Mouse (Mus musculus): ENCODE results near the gene Hmg20a. TPM values are rescaled to one million over a fixed set of nuclear protein-coding genes. Genes with fewer than 3 reads are reported as not detected.

The Hmg20a gene
- 66.9 and 70.3 TPM in 2 replicates for polyA plus RNA-seq (2016; fragmentation: Nextera tagmentation; extraction: Ambion mirVana)

DNA sequence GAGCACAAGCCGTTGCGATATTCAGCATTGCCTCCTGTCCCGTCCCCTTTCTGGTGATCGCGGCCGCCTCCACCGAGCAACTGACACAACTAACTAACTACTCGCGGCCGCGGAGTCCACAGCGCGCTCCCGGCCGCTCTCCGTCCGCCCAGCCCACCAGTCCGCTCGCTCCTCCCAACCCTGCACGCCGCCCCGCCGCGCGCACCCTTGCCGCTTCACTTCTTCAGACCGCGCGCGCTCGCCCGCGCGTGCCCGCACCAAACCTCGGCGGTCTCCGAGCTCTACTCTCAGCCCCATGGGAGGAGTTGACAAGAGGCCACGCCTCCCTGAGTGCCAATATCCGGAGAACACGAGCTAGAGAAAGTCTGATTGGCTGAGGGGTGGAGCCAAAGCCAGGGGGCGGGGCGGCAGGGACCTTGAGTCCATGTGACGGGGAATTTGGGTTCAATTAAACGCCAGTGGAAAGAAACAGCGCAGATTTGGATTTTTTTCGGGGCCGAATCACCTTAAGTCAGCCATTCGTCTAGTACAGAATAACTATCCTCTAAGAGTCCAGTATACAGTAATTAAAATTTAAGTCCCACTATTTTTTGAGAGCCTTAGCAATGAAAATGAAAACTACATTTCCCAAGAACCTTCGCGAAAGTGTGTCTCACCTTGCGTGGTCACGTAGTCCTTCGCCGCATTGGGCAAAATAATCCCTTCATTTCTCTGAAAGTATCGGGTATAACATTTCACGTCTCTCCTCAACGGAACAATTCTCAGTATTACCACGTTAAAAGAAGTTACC, at the start of gene Hmg20a, which contains the start of gene Peak1:
Gene Hmg20a (plus strand): TSS at position 662 of the 790 bp plus-strand sequence.
Gene Peak1 (minus strand): TSS at position 120 of the 790 bp plus-strand sequence.
- Histone ChIP-seq H3K36me3 (no peaks in the 10 kb centered on the region), H3K9me3 (no peaks in the 10 kb centered on the region), H3K4me3 (peak within 1 kb of the TSS; percentile 81), H3K4me1 (replicated peaks) (peaks cover 46% of the 10 kb centered on the region), H3K27ac (peak within 1 kb of the TSS; percentile 94), H3K27me3 (ENCODE audit: insufficient read depth, poor library complexity, severe bottlenecking) (no peaks in the 10 kb centered on the region)
- WGBS, result under 1% methylated on average over 59 of the region's 59 CpGs
- DNase-seq (ENCODE audit: low spot score), result peak; percentile 100

DNA sequence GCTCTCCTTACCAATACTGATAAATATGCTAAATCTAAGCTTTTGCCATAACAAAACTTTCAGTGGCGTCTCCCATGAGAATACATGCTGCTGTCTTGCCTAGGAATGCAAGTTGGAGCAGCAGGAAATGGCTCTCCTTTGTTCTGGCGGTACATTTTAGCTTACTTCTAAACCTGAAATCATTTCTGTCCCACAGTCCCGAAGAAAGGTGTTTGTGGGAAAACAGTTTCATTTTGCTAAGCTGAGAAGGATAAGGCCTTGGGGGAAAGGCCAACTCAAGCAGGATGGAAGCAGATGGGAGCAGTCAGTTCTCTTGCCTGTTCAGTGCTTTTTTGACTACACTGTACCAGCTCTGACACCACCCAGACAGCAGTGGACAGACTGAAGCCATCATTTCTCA, 49.6 kb upstream of the Hmg20a start:
- DNase-seq (ENCODE audit: low spot score), result no peak
- WGBS, result 60% methylated on average over 3 of the region's 3 CpGs
- Histone ChIP-seq H3K4me3 (no peak overlapping the region), H3K9me3 (no peaks in the 10 kb centered on the region), H3K4me1 (replicated peaks) (no peaks in the 10 kb centered on the region), H3K27me3 (ENCODE audit: insufficient read depth, poor library complexity, severe bottlenecking) (no peaks in the 10 kb centered on the region), H3K36me3 (no peaks in the 10 kb centered on the region), H3K27ac (no peak overlapping the region; the same call in 1 of the 2 replicates)

DNA sequence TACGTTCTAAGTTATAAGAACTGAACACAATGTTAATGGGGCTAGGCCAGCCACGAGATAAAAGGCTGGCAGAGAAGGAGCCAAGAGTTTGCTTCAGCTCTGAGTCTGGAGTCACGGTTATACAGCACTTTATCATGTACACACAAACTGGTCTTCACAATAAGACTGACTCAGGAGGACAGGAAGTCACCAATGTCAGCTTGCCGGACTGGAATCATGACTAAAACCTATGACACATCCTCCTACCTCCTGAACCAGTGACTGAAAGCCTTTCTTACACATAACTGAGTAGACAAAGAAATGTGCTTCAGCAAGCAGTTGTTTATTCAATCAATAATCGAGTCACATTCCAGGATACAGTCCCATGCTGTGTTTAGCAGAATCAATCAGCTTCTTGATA, 47.7 kb upstream of the Hmg20a start:
- Histone ChIP-seq H3K36me3 (no peaks in the 10 kb centered on the region), H3K27ac (no peak overlapping the region), H3K9me3 (no peaks in the 10 kb centered on the region), H3K27me3 (ENCODE audit: insufficient read depth, poor library complexity, severe bottlenecking) (no peaks in the 10 kb centered on the region), H3K4me3 (no peak overlapping the region), H3K4me1 (replicated peaks) (no peaks in the 10 kb centered on the region)
- no peak for DNase-seq (ENCODE audit: low spot score)
- WGBS, result 69% methylated on average over 5 of the region's 5 CpGs

DNA sequence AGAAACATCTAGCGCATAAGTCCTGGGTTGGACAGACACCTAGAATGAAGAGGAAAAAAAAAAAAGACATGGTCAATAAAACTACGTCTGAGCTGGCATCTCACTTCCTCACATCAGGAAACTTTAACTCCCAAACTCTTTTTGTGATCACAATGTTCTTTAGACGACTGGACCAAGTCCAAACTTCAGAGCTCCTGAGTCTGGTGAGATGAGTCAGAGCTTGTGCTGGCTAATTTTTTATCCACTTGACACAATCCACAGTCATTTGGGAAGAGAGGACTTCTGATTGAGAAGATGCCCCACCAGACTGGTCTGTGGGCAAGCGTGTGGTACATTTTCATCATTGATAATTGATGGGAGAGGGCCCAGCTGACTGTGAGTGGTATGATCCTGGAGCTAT, 44.0 kb upstream of the Hmg20a start:
- Histone ChIP-seq H3K4me3 (no peak overlapping the region), H3K27me3 (ENCODE audit: insufficient read depth, poor library complexity, severe bottlenecking) (no peaks in the 10 kb centered on the region), H3K27ac (no peak overlapping the region), H3K9me3 (no peaks in the 10 kb centered on the region), H3K36me3 (no peaks in the 10 kb centered on the region), H3K4me1 (replicated peaks) (no peaks in the 10 kb centered on the region)
- no peak for DNase-seq (ENCODE audit: low spot score)
- WGBS, result 80% methylated on average over 4 of the region's 4 CpGs

GRCm38 (mm10) chr9:56382786-56383185, 35.6 kb upstream of the Hmg20a start:
- DNase-seq (ENCODE audit: low spot score), result no peak
- 89% methylated on average over 1 of the region's 1 CpGs for whole genome bisulfite sequencing
- Histone ChIP-seq H3K9me3 (no peaks in the 10 kb centered on the region), H3K27ac (no peak overlapping the region), H3K27me3 (ENCODE audit: insufficient read depth, poor library complexity, severe bottlenecking) (no peaks in the 10 kb centered on the region), H3K4me1 (replicated peaks) (no peaks in the 10 kb centered on the region), H3K36me3 (no peaks in the 10 kb centered on the region), H3K4me3 (no peak overlapping the region)

GRCm38 (mm10) chr9:56392857-56393256, 25.6 kb upstream of the Hmg20a start:
- no peaks in the 10 kb centered on the region for H3K27me3 ChIP-seq (ENCODE audit: insufficient read depth, poor library complexity, severe bottlenecking)
- no peaks in the 10 kb centered on the region for H3K36me3 ChIP-seq
- WGBS, result 82% methylated on average over 3 of the region's 3 CpGs
- H3K9me3 ChIP-seq, result no peaks in the 10 kb centered on the region
- no peak overlapping the region for H3K27ac ChIP-seq
- H3K4me3 ChIP-seq, result no peak overlapping the region
- no peaks in the 10 kb centered on the region for H3K4me1 ChIP-seq (replicated peaks)
- DNase-seq (ENCODE audit: low spot score), result no peak

DNA sequence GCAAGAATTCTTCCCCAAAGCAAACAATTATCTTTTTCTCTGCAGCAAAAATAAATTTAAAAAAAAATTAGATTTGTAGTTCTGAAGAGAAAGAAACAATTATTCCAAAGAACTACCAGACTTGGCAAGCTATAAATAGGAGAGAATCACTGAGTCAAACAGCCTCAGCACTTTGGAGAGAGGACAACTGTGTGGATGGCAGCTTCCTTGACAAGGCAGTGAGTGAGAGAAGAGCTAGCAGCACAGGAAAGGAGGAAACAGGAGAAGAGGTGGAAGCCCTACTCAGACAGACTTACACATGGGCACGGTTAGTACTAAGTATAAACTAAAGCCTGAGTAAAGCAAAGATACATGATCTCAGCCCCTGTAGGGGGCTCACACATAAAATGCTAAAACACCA, 22.1 kb upstream of the Hmg20a start:
- no peaks in the 10 kb centered on the region for H3K9me3 ChIP-seq
- no peak for DNase-seq (ENCODE audit: low spot score)
- 56% methylated on average over 1 of the region's 1 CpGs for WGBS
- no peaks in the 10 kb centered on the region for H3K36me3 ChIP-seq
- no peaks in the 10 kb centered on the region for H3K27me3 ChIP-seq (ENCODE audit: insufficient read depth, poor library complexity, severe bottlenecking)
- H3K4me3 ChIP-seq, result no peak overlapping the region
- H3K27ac ChIP-seq, result no peak overlapping the region
- H3K4me1 ChIP-seq (replicated peaks), result no peaks in the 10 kb centered on the region

- Histone ChIP-seq H3K27ac (no peak overlapping the region), H3K9me3 (no peaks in the 10 kb centered on the region), H3K36me3 (no peaks in the 10 kb centered on the region), H3K4me3 (no peak overlapping the region), H3K27me3 (ENCODE audit: insufficient read depth, poor library complexity, severe bottlenecking) (no peaks in the 10 kb centered on the region), H3K4me1 (replicated peaks) (no peaks in the 10 kb centered on the region)
- WGBS, result 86% methylated on average over 4 of the region's 4 CpGs
- no peak for DNase-seq (ENCODE audit: low spot score)
Measured at GRCm38 (mm10) chr9:56404619-56405018, 13.8 kb upstream of the Hmg20a start.

- Histone ChIP-seq H3K9me3 (no peaks in the 10 kb centered on the region), H3K4me1 (replicated peaks) (no peaks in the 10 kb centered on the region), H3K36me3 (no peaks in the 10 kb centered on the region), H3K4me3 (no peak overlapping the region), H3K27ac (no peak overlapping the region), H3K27me3 (ENCODE audit: insufficient read depth, poor library complexity, severe bottlenecking) (no peaks in the 10 kb centered on the region)
- no peak for DNase-seq (ENCODE audit: low spot score)
- WGBS, result 94% methylated on average over 2 of the region's 2 CpGs
Measured at GRCm38 (mm10) chr9:56409928-56410327, 8.5 kb upstream of the Hmg20a start.

DNA sequence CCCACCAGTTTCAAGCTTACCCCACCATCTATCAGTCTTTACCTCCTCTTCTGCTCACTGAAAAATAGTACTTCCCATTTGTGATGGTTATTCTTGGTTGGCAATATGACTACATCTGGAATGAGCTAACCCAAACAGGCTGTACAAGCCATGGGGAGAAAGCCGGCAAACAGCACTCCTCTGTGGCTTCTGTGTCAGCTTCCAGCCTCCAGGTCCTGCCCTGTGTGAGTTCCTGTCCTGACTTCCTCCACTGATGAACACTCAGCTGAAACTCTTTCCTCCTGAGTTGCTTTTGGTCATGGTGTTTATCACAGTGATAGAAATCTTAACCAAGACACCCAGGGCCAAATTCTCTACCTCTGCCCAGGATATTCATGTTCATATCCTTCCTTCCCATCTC, 5.7 kb upstream of the Hmg20a start:
- Histone ChIP-seq H3K9me3 (no peaks in the 10 kb centered on the region), H3K4me1 (replicated peaks) (peaks cover 16% of the 10 kb centered on the region), H3K27ac (no peak overlapping the region), H3K4me3 (no peak overlapping the region), H3K27me3 (ENCODE audit: insufficient read depth, poor library complexity, severe bottlenecking) (no peaks in the 10 kb centered on the region), H3K36me3 (no peaks in the 10 kb centered on the region)
- 59% methylated on average over 1 of the region's 1 CpGs for WGBS
- DNase-seq (ENCODE audit: low spot score), result no peak

DNA sequence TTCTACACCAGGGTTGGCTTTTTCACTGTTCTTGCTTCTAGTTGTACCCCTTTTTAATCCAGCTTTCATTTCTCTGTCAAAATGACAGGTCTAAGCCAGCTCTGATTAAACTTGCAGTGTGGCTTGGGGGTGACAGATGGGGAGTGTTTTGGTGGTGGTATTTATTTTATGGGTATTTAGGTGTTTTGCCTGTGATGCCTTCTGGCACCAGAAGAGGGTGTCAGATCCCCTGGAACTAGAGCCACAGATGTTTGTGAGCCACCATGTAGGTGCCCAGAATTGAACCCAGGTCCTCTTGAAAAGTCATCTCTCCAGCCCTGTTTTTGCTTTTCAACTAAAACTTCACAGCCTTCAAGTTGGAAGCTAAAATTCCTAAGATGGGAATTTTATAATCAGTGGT, 4.1 kb upstream of the Hmg20a start:
- no peak overlapping the region for H3K4me3 ChIP-seq
- H3K27me3 ChIP-seq (ENCODE audit: insufficient read depth, poor library complexity, severe bottlenecking), result no peaks in the 10 kb centered on the region
- no peak for DNase-seq (ENCODE audit: low spot score)
- H3K4me1 ChIP-seq (replicated peaks), result peaks cover 17% of the 10 kb centered on the region
- H3K27ac ChIP-seq, result no peak overlapping the region
- no peaks in the 10 kb centered on the region for H3K9me3 ChIP-seq
- no peaks in the 10 kb centered on the region for H3K36me3 ChIP-seq

DNA sequence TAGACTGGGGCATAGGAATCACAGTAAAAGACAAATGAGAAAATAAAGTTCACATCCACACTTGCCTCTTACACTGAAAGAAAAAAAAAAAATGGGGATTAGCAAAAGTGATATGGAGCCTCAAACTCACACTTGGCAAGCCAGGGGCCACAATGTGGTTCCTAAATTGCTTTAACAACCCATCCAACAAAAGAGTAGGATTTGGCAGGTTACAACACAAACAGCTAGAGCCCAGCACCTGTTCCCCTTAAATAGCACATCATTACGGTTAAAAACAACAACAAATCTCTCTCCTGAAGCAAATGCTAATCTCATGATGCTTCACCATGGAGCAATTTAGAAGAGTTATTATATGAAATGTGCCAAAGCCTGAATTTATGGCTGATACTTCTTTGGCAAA, 3.0 kb upstream of the Hmg20a start:
- Histone ChIP-seq H3K27ac (no peak overlapping the region), H3K4me1 (replicated peaks) (peaks cover 26% of the 10 kb centered on the region), H3K36me3 (no peaks in the 10 kb centered on the region), H3K4me3 (no peak overlapping the region), H3K9me3 (no peaks in the 10 kb centered on the region), H3K27me3 (ENCODE audit: insufficient read depth, poor library complexity, severe bottlenecking) (no peaks in the 10 kb centered on the region)
- no peak for DNase-seq (ENCODE audit: low spot score)
- WGBS, result 89% methylated on average over 1 of the region's 1 CpGs

GRCm38 (mm10) chr9:56415935-56416607, 2.3 kb upstream of the Hmg20a start:
- DNase-seq (ENCODE audit: low spot score), result no peak
- no peak overlapping the region for H3K4me3 ChIP-seq
- 80% methylated on average over 4 of the region's 4 CpGs for WGBS
- H3K4me1 ChIP-seq (replicated peaks), result peaks cover 28% of the 10 kb centered on the region
- H3K27me3 ChIP-seq (ENCODE audit: insufficient read depth, poor library complexity, severe bottlenecking), result no peaks in the 10 kb centered on the region
- H3K27ac ChIP-seq, result no peak overlapping the region
- H3K9me3 ChIP-seq, result no peaks in the 10 kb centered on the region
- H3K36me3 ChIP-seq, result no peaks in the 10 kb centered on the region

Measured in hindbrain, embryonic 10.5 days (tissue).